Mouse (Mus musculus) erythroblast, embryonic 14.5 days (primary cell): Measurements from ENCODE around the gene Gpr182.

Source experiments
- GATA1 ChIP-seq: IDR thresholded peaks from 2 replicates; pipeline ENCODE4 v1.6.1; 2012; ENCODE audit warnings: low read length, inconsistent platforms, mixed read lengths
- TAL1 ChIP-seq: IDR thresholded peaks from 3 replicates; pipeline ENCODE4 v1.6.1; 2012; ENCODE audit warnings: low read length, inconsistent platforms, mixed read lengths

GRCm38 (mm10) chr10:127724178-127724577 is 27.4 kb downstream of the Gpr182 start, which contains the start of gene Tac2:
- TF ChIP-seq GATA1 (no peak), TAL1 (no peak)
